Mouse (Mus musculus) layer of hippocampus, postnatal 14 days (tissue): ENCODE measurements around the gene Polr3b. TPM values are rescaled to one million over a fixed set of nuclear protein-coding genes. Genes with fewer than 3 reads are reported as not detected.
A peak's percentile ranks its signal among the peaks of the same experiment; 100 is the strongest.

Experiments
- DNase-seq, 2 experiments: peaks; one replicate each; pipeline ENCODE4 v3.0.0; 2021 to 2022; ENCODE audit warnings: low spot score in 2 of 2, mixed read lengths in 1 of 2
- long read RNA-seq, 2 experiments: library from polyadenylated mRNA; stranded (forward); transcript quantifications; one replicate each; pipeline ENCODE4 v2.0.0; 2021
- total RNA-seq, 2 experiments: library from RNA; stranded (reverse); gene quantifications; 2 replicates each; pipeline ENCODE4 v1.2.3; 2021

Gene Polr3b
- total RNA-seq: 10 to 100 TPM; 12.9 to 14.5 TPM
- long read RNA-seq, experiment 1, partial matches to known transcripts: 2 of 2 reads
- long read RNA-seq, experiment 1, other reads (novel, unspliced or antisense): 0 of 2 reads
- long read RNA-seq, experiment 2, full-length matches to known transcripts: 1 of 2 reads
- long read RNA-seq, experiment 2, partial matches to known transcripts: 0 of 2 reads
- long read RNA-seq, experiment 2, other reads (novel, unspliced or antisense): 1 of 2 reads

GRCm38 (mm10) chr10:84621826-84622790, at the start of gene Polr3b:
Gene Polr3b (plus strand): TSS chr10:84622292.
- DNase-seq: peak; percentile 97

GRCm38 (mm10) chr10:84573671-84574420, 48.2 kb upstream of the Polr3b start:
- DNase-seq: no peak

GRCm38 (mm10) chr10:84576029-84576394, 46.1 kb upstream of the Polr3b start:
- no peak for DNase-seq

- peak; percentile 94 for DNase-seq
Measured at GRCm38 (mm10) chr10:84576395-84577070, 45.6 kb upstream of the Polr3b start, which contains the start of gene Tcp11l2. Gene Tcp11l2 (plus strand): TSS chr10:84576626.

- DNase-seq: peak in 1 of 2 experiments; percentile 70
Measured at GRCm38 (mm10) chr10:84577071-84577727, 44.9 kb upstream of the Polr3b start.

- no peak for DNase-seq
Measured at GRCm38 (mm10) chr10:84578738-84579137, 43.4 kb upstream of the Polr3b start.

- DNase-seq: no peak
Measured at GRCm38 (mm10) chr10:84579527-84579926, 42.6 kb upstream of the Polr3b start.

GRCm38 (mm10) chr10:84581191-84581590, 40.9 kb upstream of the Polr3b start:
- DNase-seq: no peak

- DNase-seq: peak in 1 of 2 experiments; percentile 32
Measured at GRCm38 (mm10) chr10:84582236-84582635, 39.9 kb upstream of the Polr3b start.

- DNase-seq: no peak
Measured at GRCm38 (mm10) chr10:84584451-84585293, 37.4 kb upstream of the Polr3b start.

- no peak for DNase-seq
Measured at GRCm38 (mm10) chr10:84585294-84585650, 36.8 kb upstream of the Polr3b start.

GRCm38 (mm10) chr10:84590956-84591355, 31.1 kb upstream of the Polr3b start:
- DNase-seq: no peak

GRCm38 (mm10) chr10:84591640-84592148, 30.4 kb upstream of the Polr3b start:
- DNase-seq: no peak

GRCm38 (mm10) chr10:84592745-84593144, 29.3 kb upstream of the Polr3b start:
- DNase-seq: no peak

GRCm38 (mm10) chr10:84597127-84597785, 24.8 kb upstream of the Polr3b start:
- no peak for DNase-seq

GRCm38 (mm10) chr10:84598172-84598571, 23.9 kb upstream of the Polr3b start:
- no peak for DNase-seq

GRCm38 (mm10) chr10:84600136-84600535, 22.0 kb upstream of the Polr3b start:
- DNase-seq: no peak

GRCm38 (mm10) chr10:84604335-84604734, 17.8 kb upstream of the Polr3b start:
- no peak for DNase-seq

- DNase-seq: no peak
Measured at GRCm38 (mm10) chr10:84608361-84608760, 13.7 kb upstream of the Polr3b start.
